Mouse (Mus musculus) macrophage (primary cell): ENCODE data around the gene Nfyc. TPM values are rescaled to one million over a fixed set of nuclear protein-coding genes. Genes with fewer than 3 reads are reported as not detected.

Source experiments
- H3K27ac ChIP-seq: fragments of 350-480 bp; formaldehyde crosslinking; 2 replicates; pipeline ENCODE4 v1.9.0; 2021
- H3K36me3 ChIP-seq: fragments of 350-480 bp; formaldehyde crosslinking; 2 replicates; pipeline ENCODE4 v1.9.0; 2021; ENCODE audit errors: inconsistent target
- H3K4me3 ChIP-seq: fragments of 350-480 bp; formaldehyde crosslinking; 2 replicates; pipeline ENCODE4 v1.9.0; 2021; ENCODE audit errors: inconsistent target
- H3K79me2 ChIP-seq: fragments of 350-480 bp; formaldehyde crosslinking; 2 replicates; pipeline ENCODE4 v1.9.0; 2021; ENCODE audit errors: inconsistent target
- WGBS: methylation state at CpG from one replicate; pipeline ENCODE4 v1.1.7; 2026; ENCODE audit warnings: inconsistent platforms; ENCODE audit not compliant: missing documents; 5-methylcytosine and 5-hydroxymethylcytosine counted together
- polyA plus RNA-seq: library from polyadenylated mRNA; stranded (reverse); fragments of 250-400 nt; gene quantifications from 3 replicates; pipeline ENCODE4 v1.2.4, GENCODE M21; 2018; ENCODE audit warnings: inconsistent platforms

The Nfyc gene
- polyA plus RNA-seq, 1 experiment from 2014 or later = 28.3 TPM

- H3K36me3 ChIP-seq = no peaks in the 10 kb centered on the region
- no peak overlapping the region for H3K27ac ChIP-seq
- no peaks in the 10 kb centered on the region for H3K79me2 ChIP-seq
- WGBS = 86% methylated on average over 11 of the region's 11 CpGs
- no peak overlapping the region for H3K4me3 ChIP-seq
These were observed 18.1 kb upstream of the Nfyc start for GRCm38 (mm10) chr4:120849451-120849850.

GRCm38 (mm10) chr4:120848909-120849308 is 17.5 kb upstream of the Nfyc start:
- no peak overlapping the region for H3K27ac ChIP-seq
- WGBS = 93% methylated on average over 6 of the region's 6 CpGs
- H3K4me3 ChIP-seq = no peak overlapping the region
- H3K79me2 ChIP-seq = no peaks in the 10 kb centered on the region
- no peaks in the 10 kb centered on the region for H3K36me3 ChIP-seq

GRCm38 (mm10) chr4:120845098-120845497 is 13.7 kb upstream of the Nfyc start:
- Histone ChIP-seq H3K79me2 (no peaks in the 10 kb centered on the region), H3K27ac (no peak overlapping the region), H3K4me3 (no peak overlapping the region), H3K36me3 (no peaks in the 10 kb centered on the region)
- 41% methylated on average over 4 of the region's 4 CpGs for WGBS

GRCm38 (mm10) chr4:120844423-120845082 is 13.2 kb upstream of the Nfyc start:
- Histone ChIP-seq H3K79me2 (no peaks in the 10 kb centered on the region), H3K4me3 (no peak overlapping the region), H3K36me3 (no peaks in the 10 kb centered on the region), H3K27ac (no peak overlapping the region)
- 56% methylated on average over 7 of the region's 7 CpGs for WGBS

GRCm38 (mm10) chr4:120841342-120841741 is 10.0 kb upstream of the Nfyc start:
- Histone ChIP-seq H3K27ac (no peak overlapping the region), H3K79me2 (no peaks in the 10 kb centered on the region), H3K4me3 (no peak overlapping the region), H3K36me3 (no peaks in the 10 kb centered on the region)
- WGBS = 88% methylated on average over 3 of the region's 3 CpGs

GRCm38 (mm10) chr4:120830767-120831166 is 605 bp downstream of the Nfyc start:
- H3K27ac ChIP-seq = no peak overlapping the region
- WGBS = 91% methylated on average over 5 of the region's 5 CpGs
- no peaks in the 10 kb centered on the region for H3K79me2 ChIP-seq
- H3K36me3 ChIP-seq = no peaks in the 10 kb centered on the region
- no peak overlapping the region for H3K4me3 ChIP-seq

- 94% methylated on average over 6 of the region's 6 CpGs for WGBS
- Histone ChIP-seq H3K27ac (peak overlapping the region; percentile 52), H3K79me2 (peaks cover 36% of the 10 kb centered on the region), H3K4me3 (peak overlapping the region; percentile 25), H3K36me3 (no peaks in the 10 kb centered on the region)
These were observed 5.0 kb downstream of the Nfyc start for GRCm38 (mm10) chr4:120826418-120826817.

GRCm38 (mm10) chr4:120825577-120826326 is 5.6 kb downstream of the Nfyc start:
- WGBS = 2% methylated on average over 42 of the region's 55 CpGs
- H3K27ac ChIP-seq = peak overlapping the region; percentile 63
- H3K4me3 ChIP-seq = peak overlapping the region; percentile 25
- H3K36me3 ChIP-seq = no peaks in the 10 kb centered on the region
- H3K79me2 ChIP-seq = peaks cover 43% of the 10 kb centered on the region

GRCm38 (mm10) chr4:120825100-120825553 is 6.2 kb downstream of the Nfyc start:
- WGBS = under 1% methylated on average over 48 of the region's 53 CpGs
- H3K79me2 ChIP-seq = peaks cover 49% of the 10 kb centered on the region
- H3K36me3 ChIP-seq = no peaks in the 10 kb centered on the region
- peak overlapping the region; percentile 69 for H3K4me3 ChIP-seq
- peak overlapping the region; percentile 63 for H3K27ac ChIP-seq

- peaks cover 75% of the 10 kb centered on the region for H3K79me2 ChIP-seq
- no peak overlapping the region for H3K4me3 ChIP-seq
- H3K27ac ChIP-seq = no peak overlapping the region
- 75% methylated on average over 2 of the region's 2 CpGs for WGBS
- no peaks in the 10 kb centered on the region for H3K36me3 ChIP-seq
These were observed 9.0 kb downstream of the Nfyc start for GRCm38 (mm10) chr4:120822191-120822911.

- WGBS = 100% methylated on average over 2 of the region's 2 CpGs
- Histone ChIP-seq H3K79me2 (peaks cover 98% of the 10 kb centered on the region), H3K36me3 (no peaks in the 10 kb centered on the region), H3K4me3 (no peak overlapping the region), H3K27ac (0 out of 2 replicates have a peak overlapping the region, but pooled peaks have one; percentile 17)
These were observed 11.5 kb downstream of the Nfyc start for GRCm38 (mm10) chr4:120819871-120820270.

GRCm38 (mm10) chr4:120819296-120819695 is 12.1 kb downstream of the Nfyc start:
- Histone ChIP-seq H3K4me3 (no peak overlapping the region), H3K27ac (0 out of 2 replicates have a peak overlapping the region, but pooled peaks have one; percentile 17), H3K79me2 (peaks cover 98% of the 10 kb centered on the region), H3K36me3 (no peaks in the 10 kb centered on the region)
- 18% methylated on average over 1 of the region's 1 CpGs for WGBS

GRCm38 (mm10) chr4:120817951-120818350 is 13.4 kb downstream of the Nfyc start:
- no peak overlapping the region for H3K4me3 ChIP-seq
- 88% methylated on average over 2 of the region's 2 CpGs for WGBS
- H3K36me3 ChIP-seq = no peaks in the 10 kb centered on the region
- peaks cover 98% of the 10 kb centered on the region for H3K79me2 ChIP-seq
- no peak overlapping the region for H3K27ac ChIP-seq

- Histone ChIP-seq H3K4me3 (no peak overlapping the region), H3K36me3 (no peaks in the 10 kb centered on the region), H3K79me2 (peaks cover 98% of the 10 kb centered on the region), H3K27ac (no peak overlapping the region)
- WGBS = 67% methylated on average over 3 of the region's 3 CpGs
These were observed 14.2 kb downstream of the Nfyc start for GRCm38 (mm10) chr4:120817002-120817774.
